Mouse (Mus musculus) hindbrain, embryonic 12.5 days (tissue): ENCODE measurements around the gene Dcdc2a. TPM values are rescaled to one million over a fixed set of nuclear protein-coding genes. Genes with fewer than 3 reads are reported as not detected.

Experiments used
- polyA plus RNA-seq: library from polyadenylated mRNA; unstranded; fragments of >200 nt; fragmentation: Nextera tagmentation; extraction: Ambion mirVana; gene quantifications from 2 replicates; pipeline ENCODE4 v1.2.1, GENCODE M21; 2016

The Dcdc2a gene
- polyA plus RNA-seq, 1 experiment from 2014 or later, result 2.1 TPM

Other genes starting within 250 kb of the Dcdc2a start
- gene Acot13, start 224.5 kb upstream of the Dcdc2a start, polyA plus RNA-seq, result 39.7 and 50.8 TPM in 2 replicates
- gene Tdp2, start 224.3 kb upstream of the Dcdc2a start, polyA plus RNA-seq, result 59.5 and 61.6 TPM in 2 replicates
- 1.9 and 2.3 TPM in 2 replicates for gene D130043K22Rik, start 210.9 kb upstream of the Dcdc2a start, polyA plus RNA-seq
- 8.9 and 9.3 TPM in 2 replicates for gene Aldh5a1, start 118.3 kb upstream of the Dcdc2a start, polyA plus RNA-seq
- 1.0 and 2.3 TPM in 2 replicates for gene Gpld1, start 112.9 kb upstream of the Dcdc2a start, polyA plus RNA-seq
- gene Mrs2, start 35.6 kb upstream of the Dcdc2a start, polyA plus RNA-seq, result 26.1 and 31.9 TPM in 2 replicates
- 18.7 and 24.6 TPM in 2 replicates for gene Nrsn1, start 214.5 kb downstream of the Dcdc2a start, polyA plus RNA-seq